1 mouse cellular context compared by ENCODE assay signal in the genomic region with DNA sequence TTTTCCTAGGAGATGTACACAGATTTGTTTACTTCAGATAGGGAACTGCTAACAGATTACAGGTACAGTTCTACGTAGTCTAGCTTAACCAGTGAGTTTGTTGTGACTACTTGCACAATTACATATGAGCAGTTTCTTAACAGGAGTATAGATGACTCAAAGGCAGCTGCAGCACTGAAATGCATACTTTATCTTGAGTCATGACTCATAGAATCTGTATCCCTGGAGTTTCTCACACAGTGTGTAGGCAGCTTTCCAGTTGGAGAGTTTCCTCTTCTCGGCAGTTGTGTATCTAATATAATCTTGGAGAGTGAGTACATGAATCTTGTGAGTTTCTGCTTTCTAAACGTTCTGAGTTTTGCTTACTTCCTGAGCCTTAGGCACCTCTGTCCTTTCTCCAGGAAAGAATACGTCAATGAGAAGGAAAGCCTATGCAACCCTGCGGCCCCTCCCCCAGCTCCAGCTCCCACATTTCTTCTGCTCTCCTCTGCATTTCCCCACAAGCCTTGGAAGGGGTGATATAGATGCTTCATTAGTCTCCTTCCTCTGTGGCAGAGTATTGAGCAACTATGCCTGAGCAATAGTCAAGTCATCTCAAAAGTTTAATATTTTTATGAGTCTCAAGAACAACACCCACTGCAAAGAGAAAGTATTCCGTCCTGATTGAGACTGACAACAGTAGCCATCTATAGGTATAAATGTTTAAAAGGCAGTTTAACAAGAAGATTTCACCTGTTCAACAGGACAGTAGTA.
TF ChIP-seq lines count a peak whose summit lies in the region.

No protein-coding gene starts in this region.

TF ChIP-seq in myocyte, 11 proteins besides CTCF, POLR2A, EP300 and RAD21:
- TF ChIP-seq CEBPB (IDR thresholded peaks at IDR 0.05; ENCODE audit: insufficient read depth, poor library complexity, severe bottlenecking) = peak; percentile 88; the same call in 1 of the 2 replicates
- no peak for TF ChIP-seq SRF (IDR thresholded peaks at IDR 0.05; ENCODE audit: control insufficient read depth, insufficient read length, low read depth)
- peak in 2 of 3 experiments; percentile 12 to 20 for TF ChIP-seq MYOD1 (IDR thresholded peaks at IDR 0.05; ENCODE audit: control insufficient read depth in 1 of 3, insufficient read length in 2 of 3, low read depth in 2 of 3)
